Mouse (Mus musculus): ENCODE measurements around the gene Herc6.

DNA sequence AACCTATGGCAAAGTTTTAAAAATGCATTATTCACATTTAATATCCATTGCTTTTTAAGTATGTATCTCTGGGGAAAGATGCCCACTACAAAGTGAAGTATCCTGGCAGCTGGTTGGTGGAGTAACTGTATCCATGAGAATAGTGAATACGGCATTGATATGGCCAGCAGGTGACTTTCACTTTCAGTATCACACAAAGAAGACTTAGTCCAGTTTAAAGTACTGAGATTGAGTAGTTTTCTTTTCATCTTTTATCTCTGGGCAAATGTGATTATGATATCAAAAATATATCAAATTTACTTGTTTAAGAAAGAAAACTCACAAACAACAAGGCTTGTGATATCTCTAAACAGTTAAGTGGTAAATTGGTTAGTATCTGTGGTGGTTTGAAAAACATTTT is 125.9 kb downstream of the Herc6 start:
- TF ChIP-seq CTCF (IDR thresholded peaks at IDR 0.05; ENCODE audit: low read depth, low read length) (no peak), POLR2A (IDR thresholded peaks at IDR 0.05; ENCODE audit: borderline replicate concordance, low read depth, low read length) (no peak)

All from bone marrow macrophage, adult 2 months (primary cell).